Mouse (Mus musculus) liver, embryonic 14.5 days (tissue): ENCODE results near the gene Adgrf4.

Experiments
- CTCF ChIP-seq: IDR thresholded peaks from 2 replicates; pipeline ENCODE4 v1.5.1; 2016; ENCODE audit warnings: antibody characterized with exemption, low read depth, control low read depth
- EP300 ChIP-seq: IDR thresholded peaks from 2 replicates; pipeline ENCODE4 v1.6.1; 2016; ENCODE audit warnings: antibody characterized with exemption, low read depth

- TF ChIP-seq CTCF (no peak), EP300 (no peak)
These were observed 49.7 kb upstream of the Adgrf4 start, which contains the start of gene Adgrf2 for GRCm38 (mm10) chr17:42741801-42742217.
